In genomic region chr9:119664109-119664508, GRCm38 (mm10) we compare ENCODE assay signal across 9 mouse cellular contexts. TPM values are rescaled to one million over a fixed set of nuclear protein-coding genes. Genes with fewer than 3 reads are reported as not detected.
DNase-seq lines count a peak whose midpoint lies in the region.
"Had no signal": no experiment of that assay in that cellular context is flagged by ENCODE, and none has a peak within 500 bp of the region (broad histone marks: within the 10 kb centered on the region; RNA-seq: fewer than 3 reads in every experiment).

No protein-coding gene starts in this region.

- DNase-seq in heart, adult 18-20 months: peak; percentile 9 to 14
- no peak for DNase-seq in heart, postnatal 25 days (ENCODE audit: low spot score)
- peak; percentile 28 for DNase-seq in retina, embryonic 14.5 days (ENCODE audit: low spot score)
- no peak for DNase-seq in retina, postnatal 1 day
- peak; percentile 46 for DNase-seq in embryo, embryonic 11 days
- DNase-seq in naive thymus-derived CD4-positive, alpha-beta T cell, adult 2 months (ENCODE audit: low read depth): peak; percentile 26
- DNase-seq in right cerebral cortex, postnatal 10 days (ENCODE audit: low spot score in 2 of 2): no peak
- no peak for DNase-seq in Muller cell, postnatal 12 days (ENCODE audit: inconsistent ontology term)

- intact Hi-C loops in heart, postnatal 25 days (cut with DNase I): loop anchor here (5.0 kb wide), 1 partner anchor 88 kb away; no protein-coding TSS in a partner anchor

RNA-seq across cellular contexts. Expression of gene Scn10a, which starts 55.0 kb away (rescaled TPM):
- under 1 TPM; 0.67 to 0.75 TPM for total RNA-seq in heart, adult 18-20 months (2021)
- under 1 TPM; 0.36 to 0.45 TPM for total RNA-seq in heart, postnatal 25 days (2021)
- total RNA-seq: megakaryocyte, adult 5-6 weeks had no signal

Comparison
In these comparisons a context has a peak if more than half of its experiments do, and no peak if none do; other contexts are left out.
1. DNase-seq: peak in heart, adult 18-20 months (2 of 2), retina, embryonic 14.5 days (single experiment), embryo, embryonic 11 days (single experiment) and naive thymus-derived CD4-positive, alpha-beta T cell, adult 2 months (single experiment); none in heart, postnatal 25 days (single experiment), retina, postnatal 1 day (single experiment), right cerebral cortex, postnatal 10 days (0 of 2) and Muller cell, postnatal 12 days (single experiment).